Mouse (Mus musculus): Measurements from ENCODE around the gene Ulk4. TPM values are rescaled to one million over a fixed set of nuclear protein-coding genes. Genes with fewer than 3 reads are reported as not detected.

Ulk4 gene
- polyA plus RNA-seq, 1 experiment, result 2.9 TPM

- 33% methylated on average over 3 of the region's 3 CpGs for WGBS
- peak; percentile 23 for DNase-seq
- no peak for TF ChIP-seq CTCF (IDR thresholded peaks at IDR 0.05; ENCODE audit: borderline replicate concordance, control insufficient read depth, extremely low read depth, insufficient read depth, low read length, poor library complexity)
- TF ChIP-seq POLR2A (IDR thresholded peaks at IDR 0.05; ENCODE audit: control insufficient read depth, extremely low read depth, insufficient read depth, low read length, poor library complexity), result no peak
- no peak overlapping the region for H3K4me3 ChIP-seq (ENCODE audit: control insufficient read depth, insufficient read depth, low read length)
- H3K36me3 ChIP-seq (ENCODE audit: control insufficient read depth, insufficient read depth, low read length), result no peaks in the 10 kb centered on the region
- peaks cover 29% of the 10 kb centered on the region for H3K4me1 ChIP-seq (replicated peaks; ENCODE audit: control insufficient read depth, insufficient read depth, low read length)
- no peaks in the 10 kb centered on the region for H3K27me3 ChIP-seq (ENCODE audit: control insufficient read depth, insufficient read depth, low read length)
- no peak overlapping the region for H3K27ac ChIP-seq (ENCODE audit: control insufficient read depth, insufficient read depth, low read length)
These were observed 266.5 kb downstream of the Ulk4 start for GRCm38 (mm10) chr9:121010544-121010943.

GRCm38 (mm10) chr9:121005961-121006360, 271.0 kb downstream of the Ulk4 start:
- no peak for TF ChIP-seq CTCF (IDR thresholded peaks at IDR 0.05; ENCODE audit: borderline replicate concordance, control insufficient read depth, extremely low read depth, insufficient read depth, low read length, poor library complexity)
- TF ChIP-seq POLR2A (IDR thresholded peaks at IDR 0.05; ENCODE audit: control insufficient read depth, extremely low read depth, insufficient read depth, low read length, poor library complexity), result no peak
- H3K4me1 ChIP-seq (replicated peaks; ENCODE audit: control insufficient read depth, insufficient read depth, low read length), result peaks cover 20% of the 10 kb centered on the region
- WGBS, result 91% methylated on average over 7 of the region's 7 CpGs

GRCm38 (mm10) chr9:121001681-121002540, 275.1 kb downstream of the Ulk4 start:
- 88% methylated on average over 15 of the region's 15 CpGs for WGBS
- TF ChIP-seq POLR2A (IDR thresholded peaks at IDR 0.05; ENCODE audit: control insufficient read depth, extremely low read depth, insufficient read depth, low read length, poor library complexity), result no peak
- no peak for TF ChIP-seq CTCF (IDR thresholded peaks at IDR 0.05; ENCODE audit: borderline replicate concordance, control insufficient read depth, extremely low read depth, insufficient read depth, low read length, poor library complexity)

More at GRCm38 (mm10) chr9:121005961-121006360, 271.0 kb downstream of the Ulk4 start:
- Histone ChIP-seq H3K27ac (ENCODE audit: control insufficient read depth, insufficient read depth, low read length) (no peak overlapping the region), H3K27me3 (ENCODE audit: control insufficient read depth, insufficient read depth, low read length) (no peaks in the 10 kb centered on the region), H3K4me3 (ENCODE audit: control insufficient read depth, insufficient read depth, low read length) (no peak overlapping the region), H3K36me3 (ENCODE audit: control insufficient read depth, insufficient read depth, low read length) (no peaks in the 10 kb centered on the region)
- DNase-seq, result no peak

GRCm38 (mm10) chr9:121000641-121001320, 276.2 kb downstream of the Ulk4 start:
- no peaks in the 10 kb centered on the region for H3K36me3 ChIP-seq (ENCODE audit: control insufficient read depth, insufficient read depth, low read length)
- no peak for TF ChIP-seq POLR2A (IDR thresholded peaks at IDR 0.05; ENCODE audit: control insufficient read depth, extremely low read depth, insufficient read depth, low read length, poor library complexity)
- no peak for TF ChIP-seq CTCF (IDR thresholded peaks at IDR 0.05; ENCODE audit: borderline replicate concordance, control insufficient read depth, extremely low read depth, insufficient read depth, low read length, poor library complexity)
- H3K4me1 ChIP-seq (replicated peaks; ENCODE audit: control insufficient read depth, insufficient read depth, low read length), result no peaks in the 10 kb centered on the region; the same call in 1 of the 2 replicates
- no peaks in the 10 kb centered on the region for H3K27me3 ChIP-seq (ENCODE audit: control insufficient read depth, insufficient read depth, low read length)
- no peak for DNase-seq
- no peak overlapping the region for H3K27ac ChIP-seq (ENCODE audit: control insufficient read depth, insufficient read depth, low read length)
- 89% methylated on average over 7 of the region's 7 CpGs for WGBS
- no peak overlapping the region for H3K4me3 ChIP-seq (ENCODE audit: control insufficient read depth, insufficient read depth, low read length)

More at GRCm38 (mm10) chr9:121001681-121002540, 275.1 kb downstream of the Ulk4 start:
- no peak overlapping the region for H3K27ac ChIP-seq (ENCODE audit: control insufficient read depth, insufficient read depth, low read length)
- H3K4me1 ChIP-seq (replicated peaks; ENCODE audit: control insufficient read depth, insufficient read depth, low read length), result no peaks in the 10 kb centered on the region; the same call in 1 of the 2 replicates
- no peaks in the 10 kb centered on the region for H3K27me3 ChIP-seq (ENCODE audit: control insufficient read depth, insufficient read depth, low read length)
- H3K4me3 ChIP-seq (ENCODE audit: control insufficient read depth, insufficient read depth, low read length), result no peak overlapping the region
- DNase-seq, result no peak
- H3K36me3 ChIP-seq (ENCODE audit: control insufficient read depth, insufficient read depth, low read length), result no peaks in the 10 kb centered on the region

GRCm38 (mm10) chr9:120998696-120999095, 278.3 kb downstream of the Ulk4 start:
- DNase-seq, result no peak
- no peak overlapping the region for H3K27ac ChIP-seq (ENCODE audit: control insufficient read depth, insufficient read depth, low read length)
- TF ChIP-seq POLR2A (IDR thresholded peaks at IDR 0.05; ENCODE audit: control insufficient read depth, extremely low read depth, insufficient read depth, low read length, poor library complexity) (no peak), CTCF (IDR thresholded peaks at IDR 0.05; ENCODE audit: borderline replicate concordance, control insufficient read depth, extremely low read depth, insufficient read depth, low read length, poor library complexity) (no peak)
- WGBS, result 90% methylated on average over 11 of the region's 11 CpGs
- H3K27me3 ChIP-seq (ENCODE audit: control insufficient read depth, insufficient read depth, low read length), result no peaks in the 10 kb centered on the region
- no peak overlapping the region for H3K4me3 ChIP-seq (ENCODE audit: control insufficient read depth, insufficient read depth, low read length)
- H3K4me1 ChIP-seq (replicated peaks; ENCODE audit: control insufficient read depth, insufficient read depth, low read length), result no peaks in the 10 kb centered on the region
- no peaks in the 10 kb centered on the region for H3K36me3 ChIP-seq (ENCODE audit: control insufficient read depth, insufficient read depth, low read length)

All from thymus, adult 2 months (tissue).